Mouse (Mus musculus) thymus, adult 18-20 months (tissue): Measurements from ENCODE around the gene Gprc5b.

ENCODE experiments used
- DNase-seq, 2 experiments: peaks; one replicate each; pipeline ENCODE4 v3.0.0; 2022; ENCODE audit warnings: mixed read lengths in 2 of 2

The Gprc5b gene

GRCm38 (mm10) chr7:118989275-118989856 lies 5.6 kb downstream of the Gprc5b start:
- DNase-seq: no peak

DNA sequence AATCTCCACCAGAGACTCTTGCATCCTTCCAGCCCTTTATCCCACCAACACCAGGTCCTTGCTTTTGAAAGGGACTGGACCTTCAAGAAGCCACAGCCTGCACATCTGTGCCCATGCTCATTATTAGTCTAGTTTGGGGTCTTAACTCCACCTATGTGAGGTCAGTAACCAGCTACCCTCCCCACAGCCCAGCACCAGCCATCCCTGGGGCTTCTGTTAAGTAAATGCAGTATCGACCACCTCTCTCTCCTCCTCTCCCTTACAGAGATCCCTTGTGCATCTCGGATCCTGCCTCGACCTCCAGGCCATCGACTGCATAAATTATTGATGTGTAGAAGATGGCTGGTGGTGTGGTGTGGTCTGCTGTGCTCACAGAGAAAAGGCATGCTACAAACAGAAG lies 8.6 kb downstream of the Gprc5b start:
- DNase-seq: no peak

GRCm38 (mm10) chr7:118985786-118986185 lies 9.2 kb downstream of the Gprc5b start:
- DNase-seq: no peak

GRCm38 (mm10) chr7:118983961-118984360 lies 11.1 kb downstream of the Gprc5b start:
- no peak for DNase-seq

DNA sequence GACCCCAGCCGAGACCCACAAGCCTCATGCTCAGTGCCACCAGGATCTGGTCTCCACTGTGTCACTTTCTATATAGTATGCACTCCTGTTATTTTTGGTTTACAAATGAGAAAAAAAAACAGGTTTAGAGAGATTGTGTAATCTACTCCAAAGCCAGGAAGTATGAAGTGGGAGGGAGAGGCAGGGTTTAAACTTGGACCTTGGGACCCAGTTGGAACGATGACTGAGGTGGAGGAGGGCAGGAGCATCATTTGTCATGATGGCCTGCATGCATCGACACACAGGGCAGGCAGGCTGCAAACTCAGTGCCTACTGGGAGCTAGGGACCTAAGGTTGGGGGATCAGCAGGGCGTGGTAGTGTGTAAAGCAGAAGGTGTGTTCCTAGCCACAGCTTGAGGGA lies 12.4 kb downstream of the Gprc5b start:
- DNase-seq: no peak

DNA sequence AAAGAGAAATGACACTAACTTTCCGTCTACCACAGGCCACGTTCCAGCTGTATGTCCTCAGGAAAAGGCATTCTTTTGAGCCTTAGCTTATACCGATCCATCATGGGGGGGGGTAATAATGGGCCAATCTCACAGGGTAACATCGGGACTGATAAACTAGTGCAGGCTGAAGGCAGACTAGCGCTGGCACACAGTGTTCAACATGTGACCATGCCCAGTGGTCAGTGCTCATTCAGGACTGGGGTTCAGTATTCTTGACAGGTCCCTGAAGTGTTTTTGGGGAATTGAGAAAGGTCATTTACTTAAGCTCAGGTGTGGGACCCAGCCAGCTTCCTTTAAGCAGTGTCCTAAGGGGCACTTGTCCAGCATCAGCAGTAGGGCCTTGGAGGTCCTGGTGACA lies 13.2 kb downstream of the Gprc5b start:
- DNase-seq: no peak

DNA sequence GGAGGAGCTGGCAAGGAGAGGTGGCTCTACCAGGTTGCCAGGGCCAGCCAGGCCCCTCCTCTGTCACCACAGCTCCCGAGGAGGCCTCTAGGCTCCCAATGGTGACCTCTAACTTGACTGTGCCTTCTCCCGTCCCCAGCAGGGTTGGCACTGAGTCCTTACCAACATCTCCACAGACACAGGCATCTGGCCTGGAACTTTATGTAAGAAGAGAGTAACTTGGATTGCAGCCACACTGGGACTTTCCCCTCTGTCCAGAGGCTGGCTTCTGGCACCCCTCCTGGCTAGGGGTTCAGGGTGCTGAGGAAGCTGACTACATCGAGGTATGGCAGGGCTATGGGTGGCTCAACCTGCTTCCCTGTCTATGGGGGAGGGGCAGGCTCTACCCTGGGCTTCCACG lies 13.7 kb downstream of the Gprc5b start:
- DNase-seq: no peak

- DNase-seq: no peak
Observed at GRCm38 (mm10) chr7:118979708-118980107, 15.3 kb downstream of the Gprc5b start.

DNA sequence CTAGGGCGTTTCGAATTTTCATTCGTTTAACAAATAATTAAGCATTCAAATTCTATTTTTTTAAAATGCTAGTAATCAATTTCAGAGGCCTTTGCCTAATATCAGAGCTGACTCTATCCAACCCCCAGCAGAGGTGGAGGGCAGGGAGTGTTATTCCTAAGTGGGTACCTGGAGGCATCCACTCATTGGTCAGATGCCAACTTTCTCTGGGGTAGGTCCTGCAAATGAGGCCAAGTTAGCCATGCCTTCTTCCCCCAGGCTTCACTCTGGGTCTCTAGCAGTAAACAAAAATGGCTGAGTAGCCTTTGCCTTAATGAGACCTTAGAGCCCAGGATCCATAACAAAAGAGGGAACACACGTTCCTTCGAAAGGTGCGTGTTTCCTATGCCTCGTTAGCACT lies 15.9 kb downstream of the Gprc5b start:
- no peak for DNase-seq

DNA sequence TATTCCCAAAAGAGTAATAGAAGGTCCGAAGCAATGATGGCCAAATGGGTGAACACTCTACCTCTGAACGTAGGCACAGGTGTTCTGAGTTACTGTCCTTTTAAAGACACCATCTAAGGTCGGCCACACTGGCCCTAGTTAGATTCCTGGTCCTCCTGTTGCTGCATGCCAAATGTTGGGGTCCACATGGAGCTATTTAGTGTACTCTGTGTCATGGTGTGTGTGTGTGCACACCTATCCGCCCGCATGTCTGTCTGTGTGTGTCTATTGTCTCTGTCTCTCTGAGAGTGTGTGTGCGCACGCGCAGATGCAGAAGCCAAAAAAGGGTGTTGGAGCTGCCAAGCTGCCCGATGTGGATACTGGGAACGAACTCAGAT lies 17.9 kb downstream of the Gprc5b start:
- DNase-seq: no peak

DNA sequence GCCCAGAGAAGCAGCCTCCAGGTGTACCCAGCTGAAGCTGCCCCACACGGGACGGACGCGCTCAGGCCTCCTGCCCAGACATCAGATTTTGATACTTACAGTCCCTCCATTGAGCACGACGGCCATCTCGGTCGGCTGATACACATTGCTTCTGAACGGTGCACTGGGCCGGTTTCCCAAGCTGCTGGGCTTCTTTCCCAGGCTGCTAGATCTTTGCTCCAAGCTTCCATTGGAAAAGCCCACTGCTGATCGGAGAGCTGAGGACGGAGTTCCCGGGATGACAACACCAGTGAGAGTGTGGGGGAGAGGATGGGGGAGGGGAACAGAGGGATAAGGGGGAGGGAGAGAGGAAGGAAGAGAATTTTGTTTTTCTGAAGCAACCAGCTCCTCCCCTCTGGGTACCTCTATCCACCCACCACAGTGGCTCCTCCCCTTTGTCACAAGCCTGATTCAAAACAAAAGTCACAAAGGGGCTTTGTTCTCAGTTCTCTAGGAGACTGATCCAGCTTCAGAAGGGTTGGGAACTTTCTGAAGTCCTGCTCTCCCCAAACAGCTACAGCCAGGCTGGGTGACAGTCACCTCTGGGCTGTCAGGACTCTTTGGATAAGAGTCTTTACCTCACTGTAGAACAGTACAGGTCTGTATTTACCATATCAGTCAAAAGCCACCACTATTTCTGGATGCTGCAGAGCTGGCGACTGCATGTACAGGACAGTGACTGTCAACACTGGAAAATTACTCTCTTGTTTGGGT lies 18.4 kb downstream of the Gprc5b start:
- DNase-seq: peak in 1 of 2 experiments; percentile 41

GRCm38 (mm10) chr7:118975837-118976236 lies 19.2 kb downstream of the Gprc5b start:
- no peak for DNase-seq

DNA sequence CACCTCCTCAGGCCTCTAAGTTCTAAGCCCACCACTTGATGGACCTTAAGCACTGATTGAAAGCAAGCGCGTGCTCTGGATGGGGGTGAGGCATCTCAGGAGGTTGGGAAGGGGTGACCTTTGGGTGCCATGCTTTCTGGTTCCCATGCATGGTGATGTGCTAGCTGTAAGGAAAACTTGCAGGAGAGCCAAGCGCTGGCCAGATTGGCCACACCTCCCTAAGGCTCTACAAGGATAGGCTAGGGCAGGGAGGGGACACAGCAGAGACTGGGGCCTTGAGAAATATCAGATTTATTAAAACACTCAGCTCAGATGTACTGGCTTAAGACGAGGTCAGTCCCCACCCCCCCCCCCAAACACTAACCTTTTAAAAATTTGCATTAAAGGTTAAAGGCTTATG lies 21.6 kb downstream of the Gprc5b start:
- no peak for DNase-seq

DNA sequence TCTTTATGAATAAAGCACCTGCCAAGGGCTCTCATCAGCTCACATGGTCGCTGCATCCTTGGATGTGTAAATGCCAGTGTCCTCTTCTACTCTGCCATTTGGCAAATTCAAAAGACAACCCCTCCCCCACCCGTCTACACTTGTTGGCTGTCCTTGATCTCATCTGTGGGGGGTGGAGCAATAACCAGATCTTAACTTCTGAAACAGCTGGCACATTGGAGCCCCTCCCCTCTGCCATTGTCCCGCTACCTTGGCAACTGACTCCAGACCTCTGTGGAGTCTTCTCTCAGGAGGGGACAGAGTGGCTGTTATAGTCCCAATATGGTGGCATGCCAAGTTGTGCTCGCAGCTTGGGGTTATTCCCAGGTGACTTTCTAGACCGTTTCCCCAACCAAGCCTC lies 22.7 kb downstream of the Gprc5b start:
- DNase-seq: no peak

DNA sequence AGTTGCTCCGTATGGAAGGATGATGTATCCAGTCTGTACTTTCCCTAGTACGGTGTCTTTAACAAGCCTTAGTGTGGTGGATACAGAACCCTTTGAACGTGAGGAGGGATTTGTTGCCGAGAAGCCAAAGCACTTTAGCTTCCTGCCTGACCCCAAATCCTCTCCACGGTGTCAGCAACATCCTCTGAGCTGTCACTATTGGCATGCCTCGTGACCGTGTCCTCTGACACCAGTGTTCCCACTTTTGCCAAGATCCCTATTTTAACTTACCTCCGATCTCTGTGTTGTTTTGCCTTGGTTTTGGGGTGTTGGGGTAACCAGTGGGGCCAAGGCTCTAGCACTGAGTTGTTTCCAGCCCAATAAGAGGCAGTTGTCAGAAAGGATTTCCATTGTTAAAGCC lies 23.5 kb downstream of the Gprc5b start:
- DNase-seq: no peak

GRCm38 (mm10) chr7:118968870-118969269 lies 26.1 kb downstream of the Gprc5b start:
- DNase-seq: no peak

DNA sequence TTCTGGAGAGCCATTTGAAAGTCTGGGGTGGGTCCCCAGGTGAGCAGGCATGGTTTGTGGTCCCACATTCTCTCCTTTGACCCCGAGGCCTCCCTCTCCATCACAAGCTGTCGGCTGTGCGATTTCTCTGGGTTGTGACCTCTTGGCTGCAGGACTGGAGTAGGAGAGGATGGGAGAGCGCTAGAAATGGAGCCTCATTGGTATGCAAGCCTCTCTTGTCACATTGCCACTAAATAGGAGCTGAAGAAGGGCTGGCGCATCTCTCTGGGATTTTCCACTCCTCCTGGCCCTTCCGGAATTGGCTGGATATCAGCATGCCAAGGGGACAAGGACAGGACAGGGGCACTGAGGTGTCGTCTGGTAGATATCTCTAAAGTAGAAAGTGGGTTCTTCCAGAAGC lies 29.8 kb downstream of the Gprc5b start:
- no peak for DNase-seq

GRCm38 (mm10) chr7:118964777-118965176 lies 30.2 kb downstream of the Gprc5b start:
- DNase-seq: no peak

DNA sequence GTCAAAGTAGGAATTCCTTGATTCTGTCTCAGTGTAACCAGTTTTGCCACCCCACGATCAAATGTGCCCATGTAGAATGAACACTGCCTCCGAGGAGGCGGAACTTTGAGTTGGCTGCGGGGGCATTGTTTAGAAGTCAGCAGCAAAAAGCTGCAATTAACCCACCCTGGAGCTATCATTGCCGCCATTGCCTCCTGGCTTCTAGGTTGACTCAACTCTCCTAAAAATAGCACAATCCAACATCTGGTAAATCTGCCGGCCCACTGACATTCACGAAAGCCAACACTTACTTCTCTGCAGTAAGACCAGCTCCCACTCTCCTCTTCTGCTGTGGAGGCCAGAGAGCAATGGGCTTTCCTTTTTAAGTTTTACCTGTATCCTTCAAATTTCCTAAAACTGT lies 35.8 kb downstream of the Gprc5b start:
- DNase-seq: no peak

DNA sequence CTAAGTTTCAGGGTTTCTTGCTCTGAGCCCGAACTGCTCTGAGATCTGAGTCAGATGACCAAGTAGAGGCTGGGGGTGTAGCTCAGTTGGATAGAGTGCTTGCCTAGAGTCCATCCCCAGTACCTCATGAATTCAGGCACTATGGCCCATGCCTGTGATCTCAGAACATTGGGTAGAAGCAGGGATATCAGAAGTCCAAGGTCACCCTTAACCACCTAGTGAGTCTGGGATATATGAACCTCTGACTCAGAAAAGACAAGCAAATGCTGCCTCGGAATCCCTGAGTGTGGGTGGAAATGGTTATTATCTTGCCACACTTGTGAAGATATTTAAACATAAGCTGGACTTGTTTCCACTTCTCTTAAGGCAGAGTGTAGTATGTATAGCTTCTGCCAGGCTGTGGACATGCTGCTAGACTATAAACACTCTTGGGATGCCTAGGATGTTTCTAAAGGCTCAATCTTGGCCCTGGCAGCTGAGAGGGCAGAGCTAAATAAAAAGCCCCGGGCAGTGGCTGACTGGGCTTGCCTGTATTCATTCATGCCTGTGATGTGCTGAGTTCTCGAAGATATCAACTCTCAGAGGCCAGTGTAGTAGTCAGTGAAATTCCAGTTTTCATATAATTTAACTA lies 38.3 kb downstream of the Gprc5b start:
- DNase-seq: no peak

- no peak for DNase-seq
Observed at GRCm38 (mm10) chr7:118954968-118955367, 40.0 kb downstream of the Gprc5b start.

GRCm38 (mm10) chr7:118953626-118954282 lies 41.3 kb downstream of the Gprc5b start:
- no peak for DNase-seq

DNA sequence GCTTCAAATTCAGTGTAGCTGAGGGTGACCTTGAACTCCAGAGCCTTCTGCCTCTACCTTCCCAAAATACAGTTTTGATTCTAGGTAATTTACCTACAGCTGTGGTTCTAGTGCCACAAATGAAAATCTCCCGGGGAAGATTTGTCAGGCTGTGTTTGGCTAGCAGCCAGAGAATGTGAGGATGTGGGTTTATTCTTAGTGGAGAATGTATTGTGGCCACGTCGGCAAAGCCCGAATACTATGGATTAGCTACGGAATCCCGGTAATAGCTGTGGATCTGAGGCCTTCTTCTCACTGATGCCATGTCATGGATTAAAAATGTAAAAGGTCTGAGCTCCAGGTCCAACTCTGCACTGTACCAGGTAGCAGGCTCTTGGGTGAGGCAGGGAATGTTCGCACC lies 45.3 kb downstream of the Gprc5b start:
- no peak for DNase-seq
